Mouse (Mus musculus): ENCODE data around the gene Agtr1a.

Agtr1a gene

DNA sequence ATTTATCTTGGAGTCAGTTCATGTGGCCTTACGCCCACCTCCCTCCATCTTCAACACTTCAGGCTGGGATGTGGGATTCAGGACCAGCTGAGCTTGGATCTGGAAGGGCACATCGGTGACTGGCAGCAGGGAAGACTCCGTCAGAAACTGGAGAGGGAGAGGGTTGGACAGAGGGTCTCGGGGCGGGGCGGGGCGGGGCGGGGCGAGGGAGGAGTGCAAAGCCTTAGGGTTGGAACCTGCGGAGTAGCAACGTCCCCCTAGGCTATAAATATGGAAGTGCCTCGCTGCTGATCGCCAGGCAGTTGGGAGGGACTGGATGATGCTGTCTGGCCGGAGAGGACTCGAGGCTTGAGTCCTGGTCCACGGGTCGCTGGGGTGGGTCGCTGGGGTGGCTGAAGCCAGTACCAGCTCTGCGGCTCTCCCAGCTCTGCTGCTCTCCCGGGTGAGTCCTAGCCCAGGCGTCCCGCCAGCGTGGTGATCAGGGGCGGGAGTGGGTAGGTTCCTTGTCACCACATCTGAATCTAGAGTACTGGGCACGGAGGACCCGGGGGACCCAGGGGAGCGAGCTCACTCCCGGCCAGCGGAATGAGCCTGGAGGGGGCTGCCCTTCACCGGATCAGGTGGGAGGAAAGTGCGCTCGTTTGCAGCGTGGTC lies at the start of gene Agtr1a:
Gene Agtr1a (plus strand): TSS at position 294 of the 654 bp plus-strand sequence.
- no peak for DNase-seq (ENCODE audit: low read depth)

DNA sequence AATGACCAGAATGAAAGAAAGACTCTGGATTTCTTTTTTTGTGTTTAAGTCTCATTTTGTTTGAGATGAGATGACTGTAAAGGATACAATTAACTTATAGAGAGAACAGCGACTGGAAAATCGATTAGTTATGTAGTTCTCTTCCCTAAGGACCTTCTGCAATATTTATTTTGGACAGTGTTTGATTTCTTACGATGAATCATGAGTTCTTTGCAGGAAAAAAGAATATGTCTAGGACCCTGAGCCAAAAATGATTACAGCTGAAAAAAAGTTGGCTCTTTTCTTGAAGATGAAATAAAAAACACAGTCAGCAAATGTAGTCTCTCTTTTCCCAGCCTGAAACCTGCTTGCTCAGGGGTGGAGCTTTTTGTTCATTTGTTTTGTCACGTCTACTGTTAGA lies 26.0 kb upstream of the Agtr1a start:
- no peak for DNase-seq (ENCODE audit: low read depth)

DNA sequence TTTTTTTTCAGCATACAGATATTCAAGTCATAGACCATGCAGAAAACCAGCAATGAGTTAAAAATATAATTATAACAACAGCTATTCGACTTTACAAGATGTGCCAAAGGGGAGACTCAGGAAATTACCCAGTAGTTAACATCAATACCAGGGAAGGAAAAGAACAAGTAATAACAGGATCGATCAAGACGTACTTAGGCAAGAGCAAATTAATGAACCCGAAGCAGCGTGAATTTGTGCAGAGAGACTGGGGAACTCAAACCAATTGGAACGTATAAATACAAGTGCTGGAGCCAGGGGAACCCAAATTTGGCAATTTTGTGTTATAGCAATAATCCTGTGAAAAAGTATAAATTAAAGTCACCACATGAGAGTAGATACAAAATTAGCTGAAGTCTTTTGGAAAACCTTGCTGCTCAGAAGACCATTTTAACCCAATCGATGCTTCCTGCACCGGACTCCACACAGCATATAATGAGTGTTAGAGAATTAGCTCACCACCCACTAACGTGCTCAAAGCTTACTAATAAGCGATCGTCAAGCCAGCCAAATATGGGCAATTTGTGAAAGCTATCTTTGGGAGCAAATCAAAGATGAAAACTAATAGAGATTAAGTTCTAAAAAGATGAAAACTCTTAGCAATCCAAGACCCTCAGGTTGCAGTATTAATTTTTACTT lies 11.4 kb upstream of the Agtr1a start:
- DNase-seq (ENCODE audit: low read depth), result no peak

DNA sequence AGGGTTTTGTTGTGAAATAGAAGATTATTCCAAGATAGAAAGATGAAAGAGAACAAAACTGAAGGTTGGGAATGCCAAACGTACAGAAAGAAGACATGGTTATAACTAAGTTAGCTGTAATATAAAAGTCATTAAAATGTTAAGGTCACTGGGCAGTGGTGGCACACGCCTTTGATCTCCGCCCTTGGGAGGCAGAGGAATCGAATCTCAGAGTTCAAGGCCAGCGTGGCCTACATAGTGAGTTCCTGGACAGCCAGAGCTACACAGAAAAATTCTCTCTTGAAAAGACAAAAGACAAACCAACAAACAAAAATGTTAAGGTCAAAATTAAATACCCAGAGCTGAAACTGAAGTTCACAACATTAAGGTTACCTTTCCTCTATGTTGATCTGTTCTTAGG lies 5.2 kb upstream of the Agtr1a start:
- DNase-seq (ENCODE audit: low read depth), result no peak

DNA sequence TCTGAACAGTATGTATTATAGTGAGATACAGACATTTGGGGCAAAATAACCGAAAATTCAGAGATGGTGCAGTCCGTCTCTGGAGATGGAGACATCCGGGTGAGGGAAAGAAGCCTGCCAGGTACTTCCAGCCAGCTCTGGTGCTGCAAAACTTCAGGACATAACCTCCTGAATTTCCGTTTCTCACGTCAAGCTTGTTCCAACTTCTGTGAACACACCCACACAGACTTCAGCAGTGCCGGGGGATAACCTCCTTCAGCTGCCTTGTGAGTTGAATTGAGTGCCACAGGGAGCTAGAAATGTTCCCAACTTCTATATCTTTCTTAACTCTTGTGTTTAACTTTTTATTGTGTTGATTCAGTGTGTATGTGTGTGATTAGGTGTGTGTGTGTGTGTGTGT lies 4.4 kb upstream of the Agtr1a start:
- DNase-seq (ENCODE audit: low read depth), result no peak

DNA sequence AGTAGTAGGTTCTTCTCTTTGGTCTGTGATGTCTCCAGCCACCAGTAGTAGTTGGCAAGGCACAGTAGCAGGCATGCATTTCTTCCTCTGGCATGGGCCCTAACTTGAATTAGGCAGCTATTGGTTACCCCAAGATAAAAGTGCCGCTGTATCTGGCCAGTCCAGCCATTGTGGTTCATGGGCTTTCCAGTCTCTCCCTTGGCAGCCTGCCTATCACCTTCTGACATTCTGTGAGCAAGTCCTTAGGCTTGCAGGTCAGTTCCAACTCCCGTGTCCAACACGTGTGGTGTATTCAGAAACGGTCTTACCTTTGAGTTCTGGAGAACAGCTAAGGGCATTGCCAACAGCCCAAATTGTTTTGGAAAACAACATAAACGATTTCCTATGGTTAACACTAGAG lies 3.7 kb upstream of the Agtr1a start:
- DNase-seq (ENCODE audit: low read depth), result no peak

DNA sequence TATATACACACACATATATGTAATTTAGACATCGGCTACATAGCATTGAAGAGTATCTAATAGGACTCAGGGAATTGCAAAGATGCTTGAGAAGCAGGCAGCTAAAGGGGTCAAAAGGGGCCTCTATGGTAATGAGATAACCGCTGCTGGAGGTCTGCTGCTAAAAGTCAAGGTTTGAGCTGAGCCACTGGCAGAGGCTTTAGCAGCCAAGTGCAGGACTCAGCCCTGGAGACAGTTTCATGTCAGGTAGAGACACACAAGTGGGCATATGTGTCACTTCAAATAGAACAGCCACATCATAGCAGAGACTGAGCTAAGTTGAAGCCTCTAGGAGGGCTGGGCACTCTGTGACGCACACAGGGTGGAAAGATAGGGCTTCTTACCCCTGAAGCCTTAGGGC lies 1.6 kb upstream of the Agtr1a start:
- no peak for DNase-seq (ENCODE audit: low read depth)

DNA sequence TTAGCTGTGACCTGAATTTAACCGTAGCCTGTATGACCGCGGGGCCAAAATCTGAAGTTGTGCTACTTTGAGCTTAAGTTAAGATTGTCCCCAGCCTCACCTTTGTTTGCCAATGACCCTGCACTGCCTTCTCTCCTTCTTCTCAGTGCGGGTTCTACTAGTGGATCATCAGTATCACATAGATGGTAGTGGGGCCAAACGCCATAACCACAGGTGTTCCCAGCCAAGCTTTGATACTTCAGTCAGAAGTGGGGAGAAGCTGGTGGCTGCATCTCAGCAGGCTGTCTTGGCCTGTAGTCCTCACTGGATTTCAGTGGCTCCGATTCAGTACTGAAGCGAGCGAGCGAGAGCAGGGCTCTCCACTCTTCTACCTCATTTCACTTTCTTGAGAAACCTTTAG lies 672 bp downstream of the Agtr1a start:
- DNase-seq (ENCODE audit: low read depth), result no peak

DNA sequence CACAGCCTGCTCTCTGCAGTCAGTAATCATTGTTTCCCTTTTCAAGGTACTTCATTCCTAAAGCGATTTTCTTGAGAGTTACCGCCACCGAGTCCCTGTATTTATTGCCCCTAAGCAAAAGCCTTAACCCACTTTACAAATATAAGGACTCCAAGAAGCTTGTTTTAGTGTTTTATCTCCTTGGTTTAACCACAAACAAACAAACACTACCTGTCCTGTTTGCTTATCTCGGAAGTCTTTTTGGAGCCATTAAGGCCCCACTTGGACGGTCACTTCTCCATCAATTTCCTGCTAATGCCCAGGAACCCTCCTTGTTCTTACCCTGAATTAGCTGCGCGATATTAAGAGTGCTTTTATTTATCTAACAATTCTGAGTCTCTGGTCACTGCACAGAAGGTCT lies 1.4 kb downstream of the Agtr1a start:
- no peak for DNase-seq (ENCODE audit: low read depth)

DNA sequence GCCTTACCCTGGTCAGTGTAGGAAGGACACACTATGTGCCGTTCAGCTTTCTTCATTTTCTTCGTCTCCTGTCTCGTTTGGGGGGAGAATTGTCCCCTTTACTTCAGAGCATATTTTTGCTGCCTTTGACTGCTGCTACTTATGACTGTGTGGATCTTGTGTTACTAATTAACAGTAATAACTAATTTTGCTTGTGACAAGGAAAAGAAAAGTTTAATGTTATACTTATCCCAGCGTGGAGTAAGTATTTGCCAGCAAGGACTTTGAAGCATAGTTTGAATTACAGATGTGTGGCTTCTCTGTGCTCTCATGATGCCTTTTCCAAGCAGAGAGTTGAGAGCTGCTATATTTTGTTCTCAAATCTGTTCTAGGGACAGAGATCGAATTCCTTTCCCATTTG lies 2.3 kb downstream of the Agtr1a start:
- no peak for DNase-seq (ENCODE audit: low read depth)

DNA sequence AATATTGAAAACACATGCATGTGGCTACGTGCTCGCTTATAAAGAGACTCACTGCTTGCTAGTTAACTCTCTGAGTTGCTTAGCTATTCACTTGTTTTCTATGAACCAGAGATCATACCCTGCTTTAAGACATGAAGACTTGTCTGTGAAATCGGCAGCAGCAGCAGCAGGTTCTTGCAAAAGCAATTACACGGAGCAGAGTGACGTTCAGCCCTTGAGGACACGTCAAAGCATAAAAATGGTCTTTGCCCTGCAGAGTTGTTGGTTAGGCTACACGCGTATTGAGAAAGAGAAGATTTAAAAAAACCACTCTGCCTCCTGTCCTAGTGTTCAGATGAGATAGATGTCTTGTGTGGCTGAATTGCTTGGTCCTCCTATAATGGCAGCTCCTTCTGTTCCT lies 3.7 kb downstream of the Agtr1a start:
- DNase-seq (ENCODE audit: low read depth), result no peak

DNA sequence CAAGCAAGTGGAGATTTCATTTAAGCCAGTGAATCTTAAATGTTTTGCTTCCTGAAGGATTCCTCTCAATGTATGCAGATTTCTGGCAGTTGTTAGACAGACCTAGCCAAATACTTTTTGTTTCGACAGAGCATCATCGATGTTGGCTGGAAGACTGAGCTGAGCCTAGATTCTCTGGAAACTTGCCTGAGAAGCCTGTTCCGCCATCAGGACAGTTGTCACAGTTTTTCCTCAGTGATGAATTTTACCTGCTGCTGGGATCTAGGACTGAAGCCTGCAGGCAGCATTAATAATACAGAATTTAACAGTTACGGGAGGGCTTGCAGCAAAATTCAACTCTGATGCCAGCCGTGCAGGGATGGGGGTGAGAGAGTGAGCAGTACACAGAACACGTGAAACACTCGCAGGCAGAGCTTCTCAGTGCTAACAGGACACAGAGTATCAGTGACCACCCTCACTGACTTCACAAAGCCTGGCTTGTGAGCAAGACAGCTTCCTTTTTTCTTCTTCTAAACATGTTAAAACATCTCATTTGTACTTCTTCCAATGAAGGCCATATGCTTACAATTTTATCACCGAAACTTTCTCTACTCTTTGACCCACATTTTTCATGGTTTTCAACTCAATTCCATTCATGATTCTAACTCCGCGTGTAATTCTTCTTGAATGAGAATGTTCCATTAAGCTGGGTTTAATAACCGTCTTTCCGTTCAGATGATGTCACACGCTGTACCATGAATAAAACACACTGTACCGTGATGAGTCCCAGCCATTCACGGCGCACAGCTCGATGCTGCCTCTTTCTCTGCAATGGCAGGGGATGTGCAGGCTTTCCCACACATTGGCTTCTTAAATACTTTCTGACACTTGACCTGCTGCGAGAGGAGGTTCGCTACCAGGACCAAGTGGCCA lies 6.0 kb downstream of the Agtr1a start:
- no peak for DNase-seq (ENCODE audit: low read depth)

DNA sequence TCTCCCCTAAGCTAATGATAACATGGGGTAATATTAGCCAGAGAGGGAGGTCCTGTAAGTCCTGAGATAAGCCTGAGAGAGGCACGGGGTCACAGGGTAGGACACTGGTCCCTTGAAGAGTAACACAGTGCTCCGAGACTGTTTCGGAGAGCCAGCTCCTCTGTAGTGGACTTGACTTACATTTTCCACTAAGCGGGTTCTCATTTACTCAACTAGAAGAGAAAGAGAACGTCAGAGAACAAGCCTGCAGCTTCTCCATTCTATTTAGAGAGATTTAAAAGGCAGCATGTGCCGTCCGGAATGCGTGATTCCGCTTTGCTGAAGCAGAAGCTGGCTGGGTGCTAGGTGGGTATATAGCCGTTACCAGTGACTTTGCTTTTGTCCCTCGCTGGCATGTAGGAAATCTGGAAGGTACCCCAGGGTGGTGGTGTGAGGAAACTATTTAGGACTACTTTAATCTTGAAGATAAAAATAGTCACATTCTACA lies 9.2 kb downstream of the Agtr1a start:
- no peak for DNase-seq (ENCODE audit: low read depth)

DNA sequence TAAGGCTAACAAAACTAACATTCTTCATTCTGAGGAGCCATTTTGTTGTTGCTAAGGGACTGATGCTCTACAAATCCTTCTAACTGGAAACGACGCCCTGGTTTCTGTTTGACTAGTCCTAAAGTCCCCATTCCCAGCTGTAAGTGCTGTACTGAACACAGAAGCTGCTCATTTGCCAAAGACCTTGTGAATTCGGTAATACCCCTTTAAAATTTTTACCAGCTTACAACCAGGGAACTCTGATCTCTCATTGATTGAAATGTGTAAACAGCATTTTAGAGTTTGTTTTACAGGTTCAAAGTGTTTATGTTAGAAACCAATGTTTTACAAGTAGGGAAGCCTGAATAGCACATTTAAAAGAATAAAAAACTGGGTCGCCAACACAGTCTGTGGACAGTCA lies 10.6 kb downstream of the Agtr1a start:
- DNase-seq (ENCODE audit: low read depth), result no peak

DNA sequence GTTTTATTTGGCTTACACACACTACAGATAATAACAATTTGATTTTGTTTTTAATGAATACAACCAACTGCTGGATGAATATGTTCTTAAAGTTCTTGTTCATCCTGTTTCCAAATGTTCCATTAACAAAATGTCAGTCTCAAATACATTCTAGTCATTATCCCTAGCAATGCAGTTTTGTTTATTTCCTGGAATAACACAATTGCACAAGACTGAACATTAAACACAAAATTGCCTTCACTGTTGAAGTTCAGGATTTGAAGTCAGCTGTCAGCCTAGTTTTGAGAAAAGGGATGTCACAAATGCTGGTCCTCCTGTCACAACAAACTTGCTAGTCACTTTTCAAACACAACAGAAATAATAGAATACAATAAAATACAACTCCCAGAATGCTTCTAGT lies 12.1 kb downstream of the Agtr1a start:
- no peak for DNase-seq (ENCODE audit: low read depth)

DNA sequence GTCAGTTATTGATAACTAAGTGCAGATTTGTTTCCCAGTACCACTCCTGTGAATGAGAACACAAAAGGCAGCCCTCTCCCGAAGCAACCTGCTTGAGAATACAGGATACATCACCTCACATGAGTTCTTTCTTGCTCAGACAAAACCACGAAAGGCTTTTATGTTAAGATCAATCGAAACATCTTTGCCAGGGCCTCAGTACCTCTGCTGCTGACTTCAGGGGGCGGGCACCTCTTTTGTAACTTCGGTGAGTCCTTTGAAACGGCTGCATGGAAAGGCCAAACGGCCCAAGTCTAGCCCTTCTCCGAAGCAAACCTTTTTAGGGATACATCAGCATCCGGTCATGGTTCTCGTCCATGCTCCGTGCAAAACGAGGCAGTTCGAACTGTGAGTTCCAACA lies 15.7 kb downstream of the Agtr1a start:
- no peak for DNase-seq (ENCODE audit: low read depth)

DNA sequence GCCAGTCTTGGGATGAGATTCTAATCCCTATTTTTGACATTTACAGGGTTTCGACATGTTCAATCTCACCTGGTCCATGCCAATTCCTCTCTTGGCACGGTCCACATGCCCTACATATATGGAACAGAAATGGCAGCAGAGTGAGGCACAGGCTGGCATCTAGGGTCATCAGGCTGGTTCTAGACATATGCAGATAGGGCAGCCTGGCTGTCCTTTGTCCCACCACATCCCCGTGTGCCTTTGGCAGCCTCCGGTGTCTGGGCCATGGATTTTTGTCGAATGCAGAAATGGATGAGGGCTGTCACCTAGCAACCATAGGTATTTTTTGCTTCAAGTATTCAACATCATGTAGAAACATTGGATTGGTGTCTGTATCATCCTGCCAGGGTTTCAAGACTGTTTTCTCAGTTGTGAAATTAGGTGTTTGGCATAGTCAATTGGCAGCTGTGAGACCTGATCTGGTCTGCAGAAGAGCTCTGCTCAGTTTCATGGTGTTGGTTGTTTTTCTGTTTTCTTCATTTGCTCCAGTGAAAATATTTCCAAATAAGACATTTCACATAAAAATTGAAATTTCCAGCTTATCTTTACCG lies 18.8 kb downstream of the Agtr1a start:
- no peak for DNase-seq (ENCODE audit: low read depth)

DNA sequence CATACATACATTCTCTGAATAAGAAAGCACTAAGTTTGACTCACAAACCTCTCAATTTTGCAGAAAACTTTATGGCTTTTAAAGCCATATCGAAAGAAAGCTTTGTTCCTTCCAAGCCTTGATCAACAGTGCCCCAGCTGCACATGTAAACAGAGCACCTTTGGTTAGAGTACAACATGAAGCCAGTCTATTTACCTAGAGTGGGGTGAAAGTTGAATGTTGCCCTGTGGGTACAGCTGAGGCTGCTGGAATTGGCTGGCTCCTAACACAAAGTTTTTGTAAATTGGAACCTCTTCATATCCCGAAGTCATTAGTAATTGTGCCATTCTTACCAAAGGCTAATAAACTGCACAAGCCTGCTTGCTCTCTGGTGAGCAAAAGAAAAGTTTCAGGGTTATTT lies 19.7 kb downstream of the Agtr1a start:
- DNase-seq (ENCODE audit: low read depth), result no peak

DNA sequence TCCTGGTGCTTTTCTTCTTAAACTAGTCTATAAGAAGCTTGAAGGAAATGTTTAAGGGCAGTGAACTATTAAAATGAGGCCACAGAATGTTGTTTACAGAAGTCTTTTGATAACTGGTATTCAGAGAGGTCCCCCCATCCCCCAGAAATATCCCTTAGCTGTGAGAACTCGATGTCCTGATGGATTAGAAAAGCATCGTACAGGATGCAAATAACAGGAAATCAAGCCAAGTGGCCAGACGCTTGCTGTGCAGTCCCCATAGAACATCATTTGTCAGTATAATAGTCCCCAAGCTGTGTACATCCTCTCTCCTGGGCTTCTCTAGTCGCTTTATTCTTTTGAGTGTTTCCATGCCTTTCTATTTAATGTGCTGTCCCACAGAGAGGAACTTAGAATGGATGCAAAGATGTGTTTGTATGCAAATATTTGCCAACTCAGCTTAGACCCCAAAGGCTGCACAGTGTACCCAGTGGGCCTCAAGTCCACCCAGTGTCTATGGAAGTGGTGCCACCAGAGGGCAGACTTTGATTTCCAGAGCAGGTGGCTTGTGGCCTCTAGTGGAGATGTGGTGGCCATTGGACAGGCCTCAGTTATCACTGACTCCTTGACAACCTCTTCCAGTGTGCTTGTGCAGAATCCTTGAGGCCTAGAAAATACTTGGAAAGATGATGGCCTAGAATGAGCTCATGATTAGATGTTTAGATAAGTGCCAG lies 22.4 kb downstream of the Agtr1a start:
- DNase-seq (ENCODE audit: low read depth), result peak; percentile 26

DNA sequence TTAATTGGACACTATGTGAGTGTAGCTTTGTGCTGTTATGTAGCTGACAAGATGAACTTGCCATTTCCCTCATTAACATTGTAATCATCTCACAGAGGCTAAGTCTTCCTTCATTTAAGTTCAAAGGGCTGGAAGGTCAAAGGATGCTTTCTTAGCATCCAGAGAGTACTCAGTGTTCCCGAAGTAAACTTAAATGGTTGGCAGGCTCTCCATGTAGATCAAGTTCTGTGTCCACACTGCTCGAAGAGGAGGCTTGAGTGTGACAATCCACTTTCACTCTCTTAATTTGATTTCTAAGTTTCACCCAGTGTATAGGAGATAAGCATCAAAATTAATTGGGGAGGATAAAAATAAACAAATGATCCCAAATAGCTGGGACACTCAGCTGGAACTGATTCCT lies 23.6 kb downstream of the Agtr1a start:
- no peak for DNase-seq (ENCODE audit: low read depth)

DNA sequence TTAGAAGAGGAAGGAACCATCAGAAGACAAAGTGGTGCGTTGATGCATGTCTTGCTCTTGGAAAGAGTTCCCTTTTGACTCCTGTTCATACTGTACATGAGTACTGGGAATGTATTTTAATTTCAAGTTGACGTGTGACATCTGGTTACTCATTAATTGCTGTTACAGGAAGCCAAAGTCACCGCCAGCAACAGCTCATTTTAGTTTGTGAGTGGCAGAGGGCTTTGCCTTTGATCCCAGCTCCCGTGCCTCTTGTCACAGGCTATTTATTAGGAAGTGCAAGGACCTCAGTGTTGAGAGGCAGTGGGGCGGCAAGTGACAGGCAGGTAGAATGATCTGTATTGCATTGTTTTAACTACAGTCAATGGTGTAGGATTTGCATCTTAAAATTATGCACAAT lies 24.8 kb downstream of the Agtr1a start:
- no peak for DNase-seq (ENCODE audit: low read depth)

DNA sequence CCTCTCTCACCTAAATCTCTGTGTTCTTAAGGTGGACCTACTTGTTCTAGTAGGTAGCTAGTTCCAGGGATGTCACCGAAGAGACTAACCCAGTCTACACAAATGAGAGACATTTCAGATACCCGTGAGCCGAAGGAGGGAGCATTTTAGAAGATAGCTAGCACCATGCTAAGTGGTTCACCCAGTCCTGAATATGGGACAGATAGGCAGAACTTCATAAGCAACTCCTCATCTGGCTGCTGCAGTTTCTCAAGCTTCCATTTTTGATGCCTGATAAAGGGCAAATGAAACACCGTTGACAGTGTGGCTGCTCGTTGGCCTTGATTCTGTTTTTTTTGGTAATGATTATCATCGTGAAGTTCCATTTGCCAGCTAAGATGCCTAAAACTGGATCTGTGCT lies 25.8 kb downstream of the Agtr1a start:
- no peak for DNase-seq (ENCODE audit: low read depth)
